Mouse (Mus musculus): ENCODE data around the gene Gm12216. TPM values are rescaled to one million over a fixed set of nuclear protein-coding genes. Genes with fewer than 3 reads are reported as not detected.

Gene Gm12216
- polyA plus RNA-seq, 1 experiment from 2014 or later, result 0.25 TPM

- DNase-seq (ENCODE audit: low spot score, missing footprints) (no peak), ATAC-seq (ENCODE audit: low FRiP score) (no peak)
- 90% methylated on average over 6 of the region's 6 CpGs for WGBS
- H3K4me2 ChIP-seq, result no peak overlapping the region
- no peak overlapping the region for H3K9ac ChIP-seq (ENCODE audit: low read length)
- H3K4me3 ChIP-seq (ENCODE audit: low read depth, low read length), result no peak overlapping the region
- H3K36me3 ChIP-seq (ENCODE audit: control insufficient read depth, insufficient read depth, low read length), result no peaks in the 10 kb centered on the region
- H3K27ac ChIP-seq (ENCODE audit: low read depth, low read length), result no peak overlapping the region
- no peaks in the 10 kb centered on the region for H3K4me1 ChIP-seq (ENCODE audit: control insufficient read depth, insufficient read depth, low read length)
- no peaks in the 10 kb centered on the region for H3K9me3 ChIP-seq (ENCODE audit: control insufficient read depth, low read length)
- no peaks in the 10 kb centered on the region for H3K27me3 ChIP-seq (ENCODE audit: control insufficient read depth, insufficient read depth, low read length)
Measured at GRCm38 (mm10) chr11:53819511-53819910, 39.5 kb downstream of the Gm12216 start.

GRCm38 (mm10) chr11:53818794-53819193 lies 40.3 kb downstream of the Gm12216 start:
- Histone ChIP-seq H3K4me1 (ENCODE audit: control insufficient read depth, insufficient read depth, low read length) (no peaks in the 10 kb centered on the region), H3K27ac (ENCODE audit: low read depth, low read length) (no peak overlapping the region), H3K27me3 (ENCODE audit: control insufficient read depth, insufficient read depth, low read length) (no peaks in the 10 kb centered on the region), H3K9me3 (ENCODE audit: control insufficient read depth, low read length) (no peaks in the 10 kb centered on the region), H3K9ac (ENCODE audit: low read length) (no peak overlapping the region), H3K4me2 (no peak overlapping the region), H3K4me3 (ENCODE audit: low read depth, low read length) (no peak overlapping the region), H3K36me3 (ENCODE audit: control insufficient read depth, insufficient read depth, low read length) (no peaks in the 10 kb centered on the region)
- DNase-seq (ENCODE audit: low spot score, missing footprints), result no peak
- no peak for ATAC-seq (ENCODE audit: low FRiP score)
- 53% methylated on average over 6 of the region's 6 CpGs for WGBS

- Histone ChIP-seq H3K9me3 (ENCODE audit: control insufficient read depth, low read length) (no peaks in the 10 kb centered on the region), H3K36me3 (ENCODE audit: control insufficient read depth, insufficient read depth, low read length) (no peaks in the 10 kb centered on the region), H3K4me2 (no peak overlapping the region), H3K4me1 (ENCODE audit: control insufficient read depth, insufficient read depth, low read length) (no peaks in the 10 kb centered on the region), H3K27me3 (ENCODE audit: control insufficient read depth, insufficient read depth, low read length) (no peaks in the 10 kb centered on the region), H3K27ac (ENCODE audit: low read depth, low read length) (no peak overlapping the region), H3K9ac (ENCODE audit: low read length) (no peak overlapping the region), H3K4me3 (ENCODE audit: low read depth, low read length) (no peak overlapping the region)
- ATAC-seq (ENCODE audit: low FRiP score) (no peak), DNase-seq (ENCODE audit: low spot score, missing footprints) (no peak)
- 91% methylated on average over 5 of the region's 5 CpGs for WGBS
Measured at GRCm38 (mm10) chr11:53816841-53817375, 42.1 kb downstream of the Gm12216 start.

GRCm38 (mm10) chr11:53814810-53815209 lies 44.2 kb downstream of the Gm12216 start:
- no peak for DNase-seq (ENCODE audit: low spot score, missing footprints)
- no peak overlapping the region for H3K4me3 ChIP-seq (ENCODE audit: low read depth, low read length)
- H3K9ac ChIP-seq (ENCODE audit: low read length), result no peak overlapping the region
- no peaks in the 10 kb centered on the region for H3K36me3 ChIP-seq (ENCODE audit: control insufficient read depth, insufficient read depth, low read length)
- no peak overlapping the region for H3K27ac ChIP-seq (ENCODE audit: low read depth, low read length)
- H3K4me2 ChIP-seq, result no peak overlapping the region
- H3K4me1 ChIP-seq (ENCODE audit: control insufficient read depth, insufficient read depth, low read length), result no peaks in the 10 kb centered on the region
- ATAC-seq (ENCODE audit: low FRiP score), result no peak
- no peaks in the 10 kb centered on the region for H3K9me3 ChIP-seq (ENCODE audit: control insufficient read depth, low read length)
- WGBS, result 78% methylated on average over 3 of the region's 3 CpGs
- H3K27me3 ChIP-seq (ENCODE audit: control insufficient read depth, insufficient read depth, low read length), result no peaks in the 10 kb centered on the region

GRCm38 (mm10) chr11:53813001-53813868 lies 45.8 kb downstream of the Gm12216 start:
- Histone ChIP-seq H3K27me3 (ENCODE audit: control insufficient read depth, insufficient read depth, low read length) (no peaks in the 10 kb centered on the region), H3K4me3 (ENCODE audit: low read depth, low read length) (no peak overlapping the region), H3K4me2 (no peak overlapping the region), H3K27ac (ENCODE audit: low read depth, low read length) (no peak overlapping the region), H3K9ac (ENCODE audit: low read length) (no peak overlapping the region), H3K36me3 (ENCODE audit: control insufficient read depth, insufficient read depth, low read length) (no peaks in the 10 kb centered on the region), H3K9me3 (ENCODE audit: control insufficient read depth, low read length) (no peaks in the 10 kb centered on the region), H3K4me1 (ENCODE audit: control insufficient read depth, insufficient read depth, low read length) (no peaks in the 10 kb centered on the region)
- 87% methylated on average over 16 of the region's 16 CpGs for WGBS
- DNase-seq (ENCODE audit: low spot score, missing footprints), result no peak
- no peak for ATAC-seq (ENCODE audit: low FRiP score)

- no peak overlapping the region for H3K27ac ChIP-seq (ENCODE audit: low read depth, low read length)
- DNase-seq (ENCODE audit: low spot score, missing footprints) (no peak), ATAC-seq (ENCODE audit: low FRiP score) (no peak)
- 91% methylated on average over 3 of the region's 3 CpGs for WGBS
- no peaks in the 10 kb centered on the region for H3K9me3 ChIP-seq (ENCODE audit: control insufficient read depth, low read length)
- H3K4me3 ChIP-seq (ENCODE audit: low read depth, low read length), result no peak overlapping the region
- H3K9ac ChIP-seq (ENCODE audit: low read length), result no peak overlapping the region
- H3K27me3 ChIP-seq (ENCODE audit: control insufficient read depth, insufficient read depth, low read length), result no peaks in the 10 kb centered on the region
- H3K36me3 ChIP-seq (ENCODE audit: control insufficient read depth, insufficient read depth, low read length), result no peaks in the 10 kb centered on the region
- no peak overlapping the region for H3K4me2 ChIP-seq
- no peaks in the 10 kb centered on the region for H3K4me1 ChIP-seq (ENCODE audit: control insufficient read depth, insufficient read depth, low read length)
Measured at GRCm38 (mm10) chr11:53811312-53811711, 47.7 kb downstream of the Gm12216 start.

- WGBS, result 84% methylated on average over 2 of the region's 2 CpGs
- DNase-seq (ENCODE audit: low spot score, missing footprints) (no peak), ATAC-seq (ENCODE audit: low FRiP score) (no peak)
- no peak overlapping the region for H3K27ac ChIP-seq (ENCODE audit: low read depth, low read length)
- no peaks in the 10 kb centered on the region for H3K27me3 ChIP-seq (ENCODE audit: control insufficient read depth, insufficient read depth, low read length)
- no peak overlapping the region for H3K4me3 ChIP-seq (ENCODE audit: low read depth, low read length)
- H3K4me2 ChIP-seq, result no peak overlapping the region
- H3K4me1 ChIP-seq (ENCODE audit: control insufficient read depth, insufficient read depth, low read length), result no peaks in the 10 kb centered on the region
- H3K36me3 ChIP-seq (ENCODE audit: control insufficient read depth, insufficient read depth, low read length), result no peaks in the 10 kb centered on the region
- no peak overlapping the region for H3K9ac ChIP-seq (ENCODE audit: low read length)
- no peaks in the 10 kb centered on the region for H3K9me3 ChIP-seq (ENCODE audit: control insufficient read depth, low read length)
Measured at GRCm38 (mm10) chr11:53810749-53811148, 48.3 kb downstream of the Gm12216 start.

- Histone ChIP-seq H3K4me2 (no peak overlapping the region), H3K9me3 (ENCODE audit: control insufficient read depth, low read length) (no peaks in the 10 kb centered on the region), H3K27ac (ENCODE audit: low read depth, low read length) (no peak overlapping the region), H3K27me3 (ENCODE audit: control insufficient read depth, insufficient read depth, low read length) (no peaks in the 10 kb centered on the region), H3K4me1 (ENCODE audit: control insufficient read depth, insufficient read depth, low read length) (no peaks in the 10 kb centered on the region), H3K4me3 (ENCODE audit: low read depth, low read length) (no peak overlapping the region), H3K36me3 (ENCODE audit: control insufficient read depth, insufficient read depth, low read length) (no peaks in the 10 kb centered on the region), H3K9ac (ENCODE audit: low read length) (no peak overlapping the region)
- ATAC-seq (ENCODE audit: low FRiP score), result no peak
- no peak for DNase-seq (ENCODE audit: low spot score, missing footprints)
- 62% methylated on average over 5 of the region's 5 CpGs for WGBS
Measured at GRCm38 (mm10) chr11:53810156-53810555, 48.9 kb downstream of the Gm12216 start.

GRCm38 (mm10) chr11:53809354-53809753 lies 49.7 kb downstream of the Gm12216 start:
- WGBS, result 49% methylated on average over 5 of the region's 5 CpGs
- no peak overlapping the region for H3K4me3 ChIP-seq (ENCODE audit: low read depth, low read length)
- no peak for DNase-seq (ENCODE audit: low spot score, missing footprints)
- H3K4me2 ChIP-seq, result no peak overlapping the region
- H3K27me3 ChIP-seq (ENCODE audit: control insufficient read depth, insufficient read depth, low read length), result no peaks in the 10 kb centered on the region
- H3K4me1 ChIP-seq (ENCODE audit: control insufficient read depth, insufficient read depth, low read length), result no peaks in the 10 kb centered on the region
- no peaks in the 10 kb centered on the region for H3K36me3 ChIP-seq (ENCODE audit: control insufficient read depth, insufficient read depth, low read length)
- H3K9ac ChIP-seq (ENCODE audit: low read length), result no peak overlapping the region
- no peaks in the 10 kb centered on the region for H3K9me3 ChIP-seq (ENCODE audit: control insufficient read depth, low read length)
- no peak for ATAC-seq (ENCODE audit: low FRiP score)
- H3K27ac ChIP-seq (ENCODE audit: low read depth, low read length), result no peak overlapping the region
